Mouse (Mus musculus) cerebellum, adult 2 months (tissue): ENCODE measurements around the gene Fam19a5.

Source experiments
- CTCF ChIP-seq: fragments of 200-500 bp; IDR thresholded peaks from 2 replicates; pipeline ENCODE4 v1.5.1; 2011; ENCODE audit warnings: low read depth, mild to moderate bottlenecking, control low read depth, low read length, moderate library complexity, borderline replicate concordance; ENCODE audit not compliant: insufficient read depth
- POLR2A ChIP-seq: fragments of 200-500 bp; IDR thresholded peaks from 2 replicates; pipeline ENCODE4 v1.6.1; 2011; ENCODE audit warnings: low read length, control low read depth, borderline replicate concordance; ENCODE audit not compliant: insufficient read depth

DNA sequence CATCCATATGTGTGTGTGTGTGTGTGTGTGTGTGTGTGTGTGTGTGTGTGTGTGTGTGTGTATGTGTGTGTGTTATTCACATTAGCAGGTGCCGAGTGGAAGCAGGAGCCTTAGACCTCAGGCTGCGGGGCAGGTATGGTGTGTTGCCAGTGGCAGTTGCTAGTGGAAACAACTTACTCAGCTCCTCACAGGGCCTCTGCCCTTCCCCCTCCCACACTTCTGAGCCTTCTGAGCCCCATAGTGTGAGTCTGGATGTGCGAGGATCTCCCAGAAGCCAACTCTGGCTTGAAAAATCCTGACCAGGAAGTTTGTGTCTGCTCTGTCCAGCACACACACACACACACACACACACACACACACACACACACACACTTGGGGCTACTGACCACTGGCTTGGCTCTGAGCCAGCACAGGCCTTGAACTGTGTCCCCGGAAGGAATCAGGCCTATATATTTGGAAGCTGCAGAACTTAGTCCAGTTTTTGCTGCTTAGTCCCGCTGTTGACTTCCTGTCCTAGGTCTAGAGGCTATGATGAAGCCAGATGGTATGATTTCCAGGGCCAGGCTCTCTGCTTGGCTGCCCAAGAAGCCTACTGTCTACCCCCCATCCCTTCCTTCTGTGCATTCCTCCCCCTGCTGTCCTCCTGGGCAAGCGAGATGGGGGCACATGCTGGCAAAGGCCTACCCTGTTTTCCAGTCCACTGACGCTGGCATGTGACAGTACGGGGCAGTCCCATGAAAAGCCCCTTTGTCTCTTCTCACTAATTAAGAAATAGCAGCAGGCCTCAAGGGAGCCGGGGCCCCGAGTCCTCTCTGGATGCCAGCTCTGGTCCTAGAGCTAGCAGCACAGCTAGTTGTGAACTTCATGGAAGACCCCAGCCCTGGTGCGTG lies 22.2 kb downstream of the Fam19a5 start:
- TF ChIP-seq POLR2A: no peak
- no peak for TF ChIP-seq CTCF
